Mouse (Mus musculus) limb, embryonic 11.5 days (tissue): ENCODE results near the gene Lsg1. TPM values are rescaled to one million over a fixed set of nuclear protein-coding genes. Genes with fewer than 3 reads are reported as not detected.

Source experiments
- ATAC-seq: fragments of 200-750 bp; cut with Nextera tagmentation; 2 replicates; pipeline ENCODE4 v1.8.0; 2017; ENCODE audit warnings: low read depth; ENCODE audit not compliant: insufficient number of reproducible peaks, low FRiP score, low TSS enrichment
- DNase-seq: peaks from one replicate; pipeline ENCODE4 v3.0.0-alpha.2; 2015; ENCODE audit warnings: low spot score
- H3K27ac ChIP-seq: fragments of 300-500 bp; sonication (generic); replicated peaks from 2 replicates; pipeline ENCODE4 v1.5.1; 2014; ENCODE audit warnings: low read depth, mild to moderate bottlenecking, low read length
- H3K27me3 ChIP-seq: fragments of 300-500 bp; sonication (generic); 2 replicates; pipeline ENCODE4 v1.6.1; 2014; ENCODE audit warnings: mild to moderate bottlenecking, low read length, mixed read lengths; ENCODE audit not compliant: control insufficient read depth, insufficient read depth
- H3K36me3 ChIP-seq: fragments of 300-500 bp; sonication (generic); 2 replicates; pipeline ENCODE4 v1.6.1; 2014; ENCODE audit warnings: mild to moderate bottlenecking, low read length, moderate library complexity, mixed read lengths; ENCODE audit not compliant: control insufficient read depth, insufficient read depth
- H3K4me1 ChIP-seq: fragments of 300-500 bp; sonication (generic); 2 replicates; pipeline ENCODE4 v1.6.1; 2014; ENCODE audit warnings: low read length, mixed read lengths; ENCODE audit not compliant: control insufficient read depth, insufficient read depth
- H3K4me2 ChIP-seq: fragments of 300-500 bp; sonication (generic); 2 replicates; pipeline ENCODE4 v1.6.1; 2014; ENCODE audit warnings: low read depth, mild to moderate bottlenecking, moderate library complexity; ENCODE audit not compliant: severe bottlenecking
- H3K4me3 ChIP-seq: fragments of 300-500 bp; sonication (generic); 2 replicates; pipeline ENCODE4 v1.5.1; 2014; ENCODE audit warnings: low read depth, low read length
- H3K9ac ChIP-seq: fragments of 300-500 bp; sonication (generic); 2 replicates; pipeline ENCODE4 v1.6.1; 2014; ENCODE audit warnings: mild to moderate bottlenecking, low read length
- H3K9me3 ChIP-seq: fragments of 300-500 bp; sonication (generic); 2 replicates; pipeline ENCODE4 v1.6.1; 2016; ENCODE audit warnings: low read length; ENCODE audit not compliant: control insufficient read depth
- WGBS: fragments of 180-500 bp; shearing (Covaris S2); extraction: QIAGEN DNeasy Blood & Tissue Kit; methylation state at CpG from one replicate; pipeline ENCODE4 v1.1.7; 2014; 5-methylcytosine and 5-hydroxymethylcytosine counted together
- polyA plus RNA-seq: library from polyadenylated mRNA; unstranded; fragments of >200 nt; fragmentation: Nextera tagmentation; extraction: Ambion mirVana; gene quantifications from 2 replicates; pipeline ENCODE4 v1.2.1, GENCODE M21; 2014

The Lsg1 gene
- polyA plus RNA-seq, 1 experiment from 2014 or later, result 89.1 TPM

GRCm38 (mm10) chr16:30524481-30524880 lies 62.9 kb downstream of the Lsg1 start:
- DNase-seq, result no peak
- H3K36me3 ChIP-seq, result no peaks in the 10 kb centered on the region

DNA sequence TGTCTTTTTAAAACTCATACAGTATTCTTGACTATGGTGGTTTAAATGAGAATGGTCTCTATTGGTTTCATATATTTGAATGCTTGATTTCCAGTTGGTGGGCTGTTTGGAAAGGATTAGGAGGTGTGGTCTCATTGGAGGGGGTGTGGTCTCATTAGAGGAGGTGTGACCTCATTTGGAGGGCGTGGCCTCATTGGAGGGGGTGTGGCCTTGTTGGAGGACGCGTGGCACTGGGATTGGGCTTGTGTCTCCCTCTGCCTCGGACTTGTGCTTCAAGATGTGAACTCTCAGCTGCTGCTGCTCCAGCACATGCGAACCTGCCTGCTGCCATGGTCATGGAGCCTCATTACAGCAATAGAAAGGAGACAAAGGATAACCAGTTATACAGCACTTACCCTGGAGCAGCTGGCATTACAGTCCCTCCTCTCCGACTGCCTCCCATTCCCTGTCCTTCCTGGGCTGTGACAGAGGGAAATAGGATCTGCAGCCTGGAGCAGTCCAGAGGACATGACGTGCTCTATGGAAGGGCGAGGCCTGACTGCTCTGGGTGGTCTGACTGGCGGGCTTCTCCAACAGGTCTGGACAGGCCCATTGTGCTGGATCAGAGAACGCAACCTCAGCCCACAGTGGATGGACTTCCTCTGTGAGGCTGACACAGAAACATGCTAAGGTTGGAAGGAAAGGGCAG lies 65.0 kb downstream of the Lsg1 start:
- DNase-seq (no peak), ATAC-seq (no peak)
- H3K9me3 ChIP-seq, result no peaks in the 10 kb centered on the region
- no peaks in the 10 kb centered on the region for H3K27me3 ChIP-seq
- H3K4me1 ChIP-seq, result no peaks in the 10 kb centered on the region
- H3K4me3 ChIP-seq, result no peak overlapping the region
- no peaks in the 10 kb centered on the region for H3K36me3 ChIP-seq
- no peak overlapping the region for H3K4me2 ChIP-seq
- no peak overlapping the region for H3K9ac ChIP-seq
- H3K27ac ChIP-seq, result no peak overlapping the region
- 60% methylated on average over 10 of the region's 10 CpGs for WGBS

More at GRCm38 (mm10) chr16:30524481-30524880, 62.9 kb downstream of the Lsg1 start:
- H3K4me1 ChIP-seq, result no peaks in the 10 kb centered on the region
- H3K9me3 ChIP-seq, result no peaks in the 10 kb centered on the region
- H3K27ac ChIP-seq, result no peak overlapping the region
- no peak overlapping the region for H3K9ac ChIP-seq
- H3K27me3 ChIP-seq, result no peaks in the 10 kb centered on the region
- H3K4me3 ChIP-seq, result no peak overlapping the region
- 94% methylated on average over 6 of the region's 6 CpGs for WGBS
- no peak for ATAC-seq
- H3K4me2 ChIP-seq, result no peak overlapping the region

GRCm38 (mm10) chr16:30521147-30521546 lies 66.2 kb downstream of the Lsg1 start:
- no peaks in the 10 kb centered on the region for H3K9me3 ChIP-seq
- H3K36me3 ChIP-seq, result no peaks in the 10 kb centered on the region
- no peaks in the 10 kb centered on the region for H3K27me3 ChIP-seq
- H3K27ac ChIP-seq, result no peak overlapping the region
- no peak overlapping the region for H3K4me2 ChIP-seq
- WGBS, result 65% methylated on average over 3 of the region's 3 CpGs
- ATAC-seq, result no peak
- H3K9ac ChIP-seq, result no peak overlapping the region
- no peak for DNase-seq
- H3K4me3 ChIP-seq, result no peak overlapping the region
- H3K4me1 ChIP-seq, result no peaks in the 10 kb centered on the region

GRCm38 (mm10) chr16:30520361-30520823 lies 67.0 kb downstream of the Lsg1 start:
- H3K36me3 ChIP-seq, result no peaks in the 10 kb centered on the region
- H3K9me3 ChIP-seq, result no peaks in the 10 kb centered on the region
- no peaks in the 10 kb centered on the region for H3K27me3 ChIP-seq
- WGBS, result 34% methylated on average over 9 of the region's 9 CpGs
- no peak overlapping the region for H3K27ac ChIP-seq
- H3K4me2 ChIP-seq, result no peak overlapping the region
- no peak overlapping the region for H3K4me3 ChIP-seq
- DNase-seq (peak; percentile 83), ATAC-seq (no peak)
- H3K9ac ChIP-seq, result no peak overlapping the region
- no peaks in the 10 kb centered on the region for H3K4me1 ChIP-seq

DNA sequence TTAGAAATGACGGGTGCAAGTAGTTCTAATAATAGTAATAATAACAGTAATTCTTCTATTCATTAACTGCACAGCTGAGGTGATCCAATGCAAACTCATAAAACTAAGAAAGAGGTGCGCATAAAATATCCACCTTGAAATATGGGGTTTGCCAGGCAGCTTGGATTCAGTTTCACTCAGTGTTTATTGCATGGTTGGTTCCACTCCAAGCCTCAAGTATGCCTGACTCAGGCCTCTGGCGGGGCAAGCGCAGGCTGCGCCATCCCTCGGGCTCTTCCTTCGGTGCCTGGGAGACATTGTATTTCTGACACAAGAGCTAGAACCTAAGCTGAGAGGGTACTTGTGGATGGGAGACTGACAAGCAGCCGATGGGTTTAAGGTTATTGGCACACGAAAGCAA lies 68.8 kb downstream of the Lsg1 start:
- H3K9me3 ChIP-seq, result no peaks in the 10 kb centered on the region
- no peaks in the 10 kb centered on the region for H3K27me3 ChIP-seq
- H3K4me2 ChIP-seq, result no peak overlapping the region
- H3K4me3 ChIP-seq, result no peak overlapping the region
- DNase-seq (no peak), ATAC-seq (no peak)
- no peaks in the 10 kb centered on the region for H3K4me1 ChIP-seq
- H3K36me3 ChIP-seq, result no peaks in the 10 kb centered on the region
- 83% methylated on average over 9 of the region's 9 CpGs for WGBS
- H3K27ac ChIP-seq, result no peak overlapping the region
- no peak overlapping the region for H3K9ac ChIP-seq

DNA sequence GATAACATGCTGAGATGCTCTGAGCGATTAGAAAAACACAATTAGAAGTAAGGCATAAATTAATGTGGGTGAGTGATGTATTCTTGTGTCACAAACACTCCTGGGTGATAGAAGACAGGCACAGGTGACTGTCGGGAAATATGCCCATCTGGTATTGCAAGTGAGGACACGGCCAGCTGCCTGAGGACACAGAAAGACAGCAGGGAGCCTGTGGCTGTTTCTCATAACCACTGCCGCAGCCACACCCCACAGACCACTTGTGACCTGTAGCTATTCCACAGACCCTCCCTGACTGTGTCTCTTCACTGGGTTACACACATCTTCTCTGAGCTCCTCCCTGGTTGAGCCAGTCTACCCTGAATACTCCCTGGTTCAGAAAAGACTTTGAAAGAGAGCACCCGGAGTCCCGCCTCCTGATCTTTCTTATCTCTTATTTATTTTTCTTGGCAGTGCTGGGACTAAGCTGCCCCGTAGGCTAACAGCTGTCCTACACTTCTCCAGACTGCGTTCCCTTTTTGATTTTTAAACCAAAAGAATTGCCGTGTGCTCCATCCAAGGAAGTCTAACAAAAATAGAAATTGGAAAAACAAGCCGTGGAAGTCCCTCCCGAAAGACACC lies 69.6 kb downstream of the Lsg1 start:
- ATAC-seq (no peak), DNase-seq (no peak)
- 59% methylated on average over 11 of the region's 11 CpGs for WGBS
- Histone ChIP-seq H3K9me3 (no peaks in the 10 kb centered on the region), H3K4me2 (no peak overlapping the region), H3K36me3 (no peaks in the 10 kb centered on the region), H3K9ac (no peak overlapping the region), H3K4me1 (peaks cover 2% of the 10 kb centered on the region; the same call in 1 of the 2 replicates), H3K27me3 (no peaks in the 10 kb centered on the region), H3K27ac (no peak overlapping the region), H3K4me3 (no peak overlapping the region)

DNA sequence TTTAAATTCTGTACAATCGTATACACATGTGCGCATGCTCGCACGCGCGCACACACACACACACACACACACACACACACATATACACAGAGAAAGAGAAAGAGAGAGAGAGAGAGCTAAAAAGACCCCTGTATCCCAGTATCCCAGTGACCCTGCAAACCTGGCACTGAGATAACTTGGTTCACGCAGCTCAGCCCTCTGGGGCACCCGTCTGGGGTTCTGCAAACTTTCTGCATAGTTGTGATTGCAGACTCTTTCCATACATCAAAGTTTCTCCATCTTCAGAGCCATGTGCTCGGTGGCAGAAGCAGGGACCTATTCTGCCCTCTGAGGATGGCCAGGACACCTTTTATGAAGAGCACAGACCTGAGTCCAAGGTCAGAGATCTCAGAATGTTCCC lies 70.4 kb downstream of the Lsg1 start:
- WGBS, result 90% methylated on average over 9 of the region's 9 CpGs
- Histone ChIP-seq H3K36me3 (no peaks in the 10 kb centered on the region), H3K4me3 (no peak overlapping the region), H3K27me3 (no peaks in the 10 kb centered on the region), H3K4me2 (no peak overlapping the region), H3K9ac (no peak overlapping the region), H3K4me1 (peaks cover 6% of the 10 kb centered on the region; the same call in 1 of the 2 replicates), H3K9me3 (no peaks in the 10 kb centered on the region), H3K27ac (no peak overlapping the region)
- ATAC-seq, result no peak
- DNase-seq, result no peak

DNA sequence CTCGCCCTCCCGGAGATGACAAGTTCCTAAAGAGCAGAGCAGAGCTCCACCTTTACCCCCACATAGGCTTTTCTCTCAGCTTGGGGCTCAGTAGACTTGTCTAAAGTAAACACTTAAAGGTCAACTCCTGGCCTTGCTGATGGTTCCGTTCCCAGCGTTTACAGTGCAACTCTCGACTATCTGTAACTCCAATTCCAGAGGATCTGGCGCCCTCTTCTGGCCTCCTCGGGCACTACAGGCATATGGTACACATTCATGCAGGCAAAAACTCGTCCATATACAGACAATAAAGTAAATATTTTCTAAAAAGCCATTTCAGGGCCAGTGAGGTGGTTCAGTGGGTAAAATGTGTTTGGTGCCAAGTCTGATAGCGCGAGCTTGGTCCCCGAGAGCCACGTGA lies 72.0 kb downstream of the Lsg1 start:
- Histone ChIP-seq H3K27me3 (no peaks in the 10 kb centered on the region), H3K4me3 (no peak overlapping the region), H3K36me3 (no peaks in the 10 kb centered on the region), H3K4me2 (no peak overlapping the region), H3K4me1 (peaks cover 11% of the 10 kb centered on the region), H3K27ac (no peak overlapping the region), H3K9ac (no peak overlapping the region), H3K9me3 (no peaks in the 10 kb centered on the region)
- 61% methylated on average over 12 of the region's 12 CpGs for WGBS
- DNase-seq (peak; percentile 52), ATAC-seq (no peak)
